Comparison of ENCODE assay signal across 14 mouse cellular contexts in genomic region chr7:131846066-131846905, GRCm38 (mm10).
DNase-seq lines count a peak whose midpoint lies in the region; ATAC-seq and TF ChIP-seq lines count a peak whose summit lies in the region.
"Had no signal": no experiment of that assay in that cellular context is flagged by ENCODE, and none has a peak within 500 bp of the region (broad histone marks: within the 10 kb centered on the region; RNA-seq: fewer than 3 reads in every experiment).

No protein-coding gene starts in this region.

- no peak overlapping the region for H3K4me3 ChIP-seq in embryonic facial prominence, embryonic 14.5 days (ENCODE audit: low read depth, low read length)
- H3K4me3 ChIP-seq in hindbrain, postnatal 0 days (ENCODE audit: low read length) = no peak overlapping the region
- H3K4me3 ChIP-seq in neural tube, embryonic 11.5 days (ENCODE audit: low read depth, low read length) = no peak overlapping the region
- H3K4me3 ChIP-seq: gastrocnemius, adult 2 months; heart, embryonic 15.5 days; liver, embryonic 15.5 days; megakaryocyte, embryonic 14.5 days; stomach, embryonic 15.5 days had no signal

- TF ChIP-seq CTCF in hindbrain, postnatal 0 days (IDR thresholded peaks at IDR 0.05; ENCODE audit: low read depth) = no peak

- H3K36me3 ChIP-seq in embryonic facial prominence, embryonic 14.5 days (ENCODE audit: control insufficient read depth, insufficient read depth, low read length) = no peaks in the 10 kb centered on the region
- H3K36me3 ChIP-seq in hindbrain, postnatal 0 days (ENCODE audit: insufficient read depth, low read length) = no peaks in the 10 kb centered on the region
- H3K36me3 ChIP-seq in neural tube, embryonic 11.5 days (ENCODE audit: control insufficient read depth, insufficient read depth, low read length) = no peaks in the 10 kb centered on the region
- H3K36me3 ChIP-seq: heart, embryonic 15.5 days; liver, embryonic 15.5 days; stomach, embryonic 15.5 days had no signal

- no peak overlapping the region for H3K27ac ChIP-seq in embryonic facial prominence, embryonic 14.5 days (replicated peaks; ENCODE audit: low read depth, low read length)
- no peak overlapping the region for H3K27ac ChIP-seq in hindbrain, postnatal 0 days
- H3K27ac ChIP-seq in neural tube, embryonic 11.5 days (ENCODE audit: low read depth, low read length) = no peak overlapping the region
- H3K27ac ChIP-seq: gastrocnemius, adult 2 months; heart, embryonic 15.5 days; liver, embryonic 15.5 days; stomach, embryonic 15.5 days had no signal

- DNase-seq in embryo, embryonic 10 days (ENCODE audit: low spot score) = peak; percentile 22
- peak; percentile 48 for DNase-seq in embryonic facial prominence, embryonic 14.5 days (ENCODE audit: low spot score)
- DNase-seq in hindbrain, postnatal 0 days (ENCODE audit: low spot score) = peak; percentile 29
- DNase-seq in neural tube, embryonic 11.5 days (ENCODE audit: low spot score) = peak; percentile 41
- no peak for DNase-seq in right cerebral cortex, postnatal 14 days
- no peak for DNase-seq in frontal cortex, postnatal 14 days (ENCODE audit: low spot score in 2 of 2)
- DNase-seq in spleen, postnatal 10 days (ENCODE audit: low spot score in 2 of 2) = no peak
- DNase-seq: gastrocnemius, adult 2 months; kidney, adult 2 months had no signal

- WGBS in embryonic facial prominence, embryonic 14.5 days = 30% methylated on average over 20 of the region's 20 CpGs
- WGBS in hindbrain, postnatal 0 days = 39% methylated on average over 20 of the region's 20 CpGs
- 57% methylated on average over 20 of the region's 20 CpGs for WGBS in neural tube, embryonic 11.5 days

- peaks cover 10% of the 10 kb centered on the region; the same call in 1 of the 2 replicates for H3K4me1 ChIP-seq in embryonic facial prominence, embryonic 14.5 days (ENCODE audit: control insufficient read depth, insufficient read depth, low read length)
- H3K4me1 ChIP-seq in hindbrain, postnatal 0 days (ENCODE audit: insufficient read depth, low read length) = peaks cover 4% of the 10 kb centered on the region
- H3K4me1 ChIP-seq in neural tube, embryonic 11.5 days (ENCODE audit: control insufficient read depth, insufficient read depth, low read length) = peaks cover 5% of the 10 kb centered on the region
- H3K4me1 ChIP-seq: heart, embryonic 15.5 days; liver, embryonic 15.5 days; megakaryocyte, embryonic 14.5 days; stomach, embryonic 15.5 days had no signal

- H3K9me3 ChIP-seq in embryonic facial prominence, embryonic 14.5 days (ENCODE audit: control insufficient read depth, low read length) = no peaks in the 10 kb centered on the region
- no peaks in the 10 kb centered on the region for H3K9me3 ChIP-seq in hindbrain, postnatal 0 days (ENCODE audit: low read length)
- no peaks in the 10 kb centered on the region for H3K9me3 ChIP-seq in neural tube, embryonic 11.5 days (ENCODE audit: control insufficient read depth, low read length)
- H3K9me3 ChIP-seq: heart, embryonic 15.5 days; liver, embryonic 15.5 days; megakaryocyte, embryonic 14.5 days; stomach, embryonic 15.5 days had no signal

- ATAC-seq in embryonic facial prominence, embryonic 14.5 days (ENCODE audit: low read depth) = peak; percentile 57; the same call in 1 of the 2 replicates
- no peak for ATAC-seq in hindbrain, postnatal 0 days
- ATAC-seq in neural tube, embryonic 11.5 days (ENCODE audit: insufficient read depth, low FRiP score, low TSS enrichment) = no peak
- ATAC-seq: activated CD4-positive, CD25-positive, alpha-beta regulatory T cell, adult 4 months had no signal

- no peak overlapping the region for H3K9ac ChIP-seq in embryonic facial prominence, embryonic 14.5 days (ENCODE audit: low read depth, low read length)
- 0 out of 2 replicates have a peak overlapping the region, but pooled peaks have one; percentile 13 for H3K9ac ChIP-seq in hindbrain, postnatal 0 days (replicated peaks; ENCODE audit: low read length)
- no peak overlapping the region for H3K9ac ChIP-seq in neural tube, embryonic 11.5 days (ENCODE audit: low read length)
- H3K9ac ChIP-seq: heart, embryonic 15.5 days; liver, embryonic 15.5 days; stomach, embryonic 15.5 days had no signal

- no peak overlapping the region for H3K4me2 ChIP-seq in embryonic facial prominence, embryonic 14.5 days (ENCODE audit: low read depth, low read length)
- no peak overlapping the region for H3K4me2 ChIP-seq in hindbrain, postnatal 0 days (ENCODE audit: low read depth, low read length)
- no peak overlapping the region for H3K4me2 ChIP-seq in neural tube, embryonic 11.5 days (ENCODE audit: low read depth)
- H3K4me2 ChIP-seq: heart, embryonic 15.5 days; liver, embryonic 15.5 days; stomach, embryonic 15.5 days had no signal

- H3K27me3 ChIP-seq in embryonic facial prominence, embryonic 14.5 days (replicated peaks; ENCODE audit: control insufficient read depth, insufficient read depth, low read length) = 0 out of 2 replicates have a peak, but pooled peaks cover 2% of the 10 kb centered on the region
- no peaks in the 10 kb centered on the region for H3K27me3 ChIP-seq in hindbrain, postnatal 0 days (ENCODE audit: insufficient read depth, low read length)
- no peaks in the 10 kb centered on the region; the same call in 1 of the 2 replicates for H3K27me3 ChIP-seq in neural tube, embryonic 11.5 days (ENCODE audit: control insufficient read depth, insufficient read depth, low read length)
- H3K27me3 ChIP-seq: heart, embryonic 15.5 days; liver, embryonic 15.5 days; stomach, embryonic 15.5 days had no signal

Comparison
In these comparisons a context has a peak if more than half of its experiments do, and no peak if none do; other contexts are left out.
1. DNase-seq: peak in embryo, embryonic 10 days (single experiment), embryonic facial prominence, embryonic 14.5 days (single experiment), hindbrain, postnatal 0 days (single experiment) and neural tube, embryonic 11.5 days (single experiment); none in right cerebral cortex, postnatal 14 days (single experiment), frontal cortex, postnatal 14 days (0 of 2) and spleen, postnatal 10 days (0 of 2).